Mouse (Mus musculus): Measurements from ENCODE around the gene Olfr15. TPM values are rescaled to one million over a fixed set of nuclear protein-coding genes. Genes with fewer than 3 reads are reported as not detected.

Gene Olfr15
- total and polyA plus RNA-seq, 3 experiments: 0.11 TPM; not detected in 2

GRCm38 (mm10) chr16:3829727-3830126 is 951 bp upstream of the Olfr15 start:
- Histone ChIP-seq H3K36me3 (replicated peaks) (no peaks in the 10 kb centered on the region), H3K4me1 (ENCODE audit: insufficient read depth, low read depth, low read length) (no peaks in the 10 kb centered on the region), H3K27me3 (ENCODE audit: insufficient read depth, low read length) (no peaks in the 10 kb centered on the region; the same call in 1 of the 2 replicates), H3K9me3 (replicated peaks) (no peaks in the 10 kb centered on the region), H3K4me3 (ENCODE audit: low read depth, low read length) (no peak overlapping the region)
- no peak for ATAC-seq (ENCODE audit: extremely low read depth, insufficient number of reproducible peaks, low FRiP score, poor library complexity, severe bottlenecking)
- DNase-seq (ENCODE audit: low spot score): no peak
- TF ChIP-seq TAL1 (conservative IDR thresholded peaks at IDR 0.05; ENCODE audit: low read depth, low read length) (no peak), GATA1 (IDR thresholded peaks at IDR 0.05; ENCODE audit: borderline replicate concordance, low read length) (no peak), POLR2AphosphoS5 (IDR thresholded peaks at IDR 0.05; ENCODE audit: insufficient replicate concordance, low read depth, low read length) (no peak), CTCF (IDR thresholded peaks at IDR 0.05; ENCODE audit: low read depth, low read length) (no peak), GATA2 (IDR thresholded peaks at IDR 0.05; ENCODE audit: borderline replicate concordance, low read depth, low read length) (no peak)

DNA sequence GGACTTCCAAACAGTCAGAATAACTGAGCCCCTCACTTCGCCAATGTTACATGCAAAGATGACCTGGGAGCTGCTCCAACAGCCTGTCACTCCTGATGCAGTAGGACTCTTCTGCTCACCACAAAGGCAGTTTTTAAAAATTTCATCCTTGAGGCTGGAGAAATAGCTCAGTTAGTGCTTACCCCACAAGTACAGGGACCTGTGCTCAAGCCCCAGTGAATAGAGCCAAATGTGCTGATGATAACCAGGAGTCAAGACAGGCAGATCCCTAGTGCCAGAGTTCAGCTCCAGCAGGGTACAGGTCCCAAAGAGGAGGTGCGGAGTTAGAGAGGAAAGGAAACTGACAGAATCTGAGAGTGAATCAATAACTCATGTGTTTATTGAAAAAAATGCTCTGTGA is 4.8 kb downstream of the Olfr15 start:
- TF ChIP-seq POLR2AphosphoS5 (IDR thresholded peaks at IDR 0.05; ENCODE audit: insufficient replicate concordance, low read depth, low read length): no peak
- no peak for TF ChIP-seq GATA2 (IDR thresholded peaks at IDR 0.05; ENCODE audit: borderline replicate concordance, low read depth, low read length)
- TF ChIP-seq GATA1 (IDR thresholded peaks at IDR 0.05; ENCODE audit: borderline replicate concordance, low read length): no peak
- TF ChIP-seq TAL1 (conservative IDR thresholded peaks at IDR 0.05; ENCODE audit: low read depth, low read length): no peak
- no peak for TF ChIP-seq CTCF (IDR thresholded peaks at IDR 0.05; ENCODE audit: low read depth, low read length)
- H3K4me3 ChIP-seq (ENCODE audit: low read depth, low read length): no peak overlapping the region
- no peaks in the 10 kb centered on the region for H3K9me3 ChIP-seq (replicated peaks)
- H3K36me3 ChIP-seq (replicated peaks): no peaks in the 10 kb centered on the region
- H3K4me1 ChIP-seq (ENCODE audit: insufficient read depth, low read depth, low read length): no peaks in the 10 kb centered on the region
- no peak for DNase-seq (ENCODE audit: low spot score)
- H3K27me3 ChIP-seq (ENCODE audit: insufficient read depth, low read length): peaks cover 13% of the 10 kb centered on the region
- no peak for ATAC-seq (ENCODE audit: extremely low read depth, insufficient number of reproducible peaks, low FRiP score, poor library complexity, severe bottlenecking)

DNA sequence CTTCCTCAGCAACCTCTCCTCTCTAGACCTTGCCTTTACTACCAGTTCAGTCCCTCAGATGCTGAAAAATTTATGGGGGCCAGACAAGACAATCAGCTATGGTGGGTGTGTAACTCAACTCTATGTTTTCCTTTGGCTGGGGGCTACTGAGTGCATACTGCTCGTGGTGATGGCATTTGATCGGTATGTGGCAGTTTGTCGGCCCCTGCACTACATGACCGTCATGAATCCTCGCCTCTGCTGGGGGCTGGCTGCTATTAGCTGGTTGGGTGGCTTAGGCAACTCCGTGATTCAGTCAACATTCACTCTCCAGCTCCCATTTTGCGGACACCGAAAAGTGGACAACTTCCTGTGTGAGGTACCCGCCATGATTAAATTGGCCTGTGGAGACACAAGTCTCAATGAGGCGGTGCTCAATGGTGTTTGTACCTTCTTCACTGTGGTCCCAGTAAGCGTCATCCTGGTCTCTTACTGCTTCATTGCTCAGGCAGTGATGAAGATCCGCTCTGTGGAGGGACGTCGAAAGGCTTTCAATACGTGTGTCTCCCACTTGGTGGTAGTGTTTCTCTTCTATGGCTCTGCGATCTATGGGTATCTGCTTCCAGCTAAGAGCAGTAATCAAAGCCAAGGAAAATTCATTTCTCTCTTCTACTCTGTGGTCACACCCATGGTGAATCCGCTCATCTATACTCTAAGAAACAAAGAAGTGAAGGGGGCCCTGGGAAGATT is 8.6 kb downstream of the Olfr15 start:
- Histone ChIP-seq H3K27me3 (ENCODE audit: insufficient read depth, low read length) (peaks cover 16% of the 10 kb centered on the region), H3K4me3 (ENCODE audit: low read depth, low read length) (no peak overlapping the region), H3K4me1 (ENCODE audit: insufficient read depth, low read depth, low read length) (peaks cover 4% of the 10 kb centered on the region), H3K9me3 (replicated peaks) (no peaks in the 10 kb centered on the region), H3K36me3 (replicated peaks) (no peaks in the 10 kb centered on the region)
- ATAC-seq (ENCODE audit: extremely low read depth, insufficient number of reproducible peaks, low FRiP score, poor library complexity, severe bottlenecking) (no peak), DNase-seq (ENCODE audit: low spot score) (no peak)
- TF ChIP-seq CTCF (IDR thresholded peaks at IDR 0.05; ENCODE audit: low read depth, low read length) (no peak), GATA2 (IDR thresholded peaks at IDR 0.05; ENCODE audit: borderline replicate concordance, low read depth, low read length) (no peak), POLR2AphosphoS5 (IDR thresholded peaks at IDR 0.05; ENCODE audit: insufficient replicate concordance, low read depth, low read length) (no peak), GATA1 (IDR thresholded peaks at IDR 0.05; ENCODE audit: borderline replicate concordance, low read length) (no peak), TAL1 (conservative IDR thresholded peaks at IDR 0.05; ENCODE audit: low read depth, low read length) (no peak)

GRCm38 (mm10) chr16:3842989-3843388 is 12.3 kb downstream of the Olfr15 start:
- Histone ChIP-seq H3K9me3 (replicated peaks) (no peaks in the 10 kb centered on the region), H3K27me3 (ENCODE audit: insufficient read depth, low read length) (peaks cover 13% of the 10 kb centered on the region; the same call in 1 of the 2 replicates), H3K4me1 (ENCODE audit: insufficient read depth, low read depth, low read length) (peaks cover 22% of the 10 kb centered on the region), H3K36me3 (replicated peaks) (no peaks in the 10 kb centered on the region), H3K4me3 (ENCODE audit: low read depth, low read length) (no peak overlapping the region)
- no peak for TF ChIP-seq TAL1 (conservative IDR thresholded peaks at IDR 0.05; ENCODE audit: low read depth, low read length)
- no peak for TF ChIP-seq GATA1 (IDR thresholded peaks at IDR 0.05; ENCODE audit: borderline replicate concordance, low read length)
- TF ChIP-seq GATA2 (IDR thresholded peaks at IDR 0.05; ENCODE audit: borderline replicate concordance, low read depth, low read length): no peak
- no peak for TF ChIP-seq POLR2AphosphoS5 (IDR thresholded peaks at IDR 0.05; ENCODE audit: insufficient replicate concordance, low read depth, low read length)
- no peak for TF ChIP-seq CTCF (IDR thresholded peaks at IDR 0.05; ENCODE audit: low read depth, low read length)
- ATAC-seq (ENCODE audit: extremely low read depth, insufficient number of reproducible peaks, low FRiP score, poor library complexity, severe bottlenecking): no peak
- no peak for DNase-seq (ENCODE audit: low spot score)

GRCm38 (mm10) chr16:3843796-3844195 is 13.1 kb downstream of the Olfr15 start:
- peaks cover 11% of the 10 kb centered on the region; the same call in 1 of the 2 replicates for H3K27me3 ChIP-seq (ENCODE audit: insufficient read depth, low read length)
- DNase-seq (ENCODE audit: low spot score) (no peak), ATAC-seq (ENCODE audit: extremely low read depth, insufficient number of reproducible peaks, low FRiP score, poor library complexity, severe bottlenecking) (no peak)
- H3K36me3 ChIP-seq (replicated peaks): no peaks in the 10 kb centered on the region
- TF ChIP-seq CTCF (IDR thresholded peaks at IDR 0.05; ENCODE audit: low read depth, low read length) (no peak), GATA2 (IDR thresholded peaks at IDR 0.05; ENCODE audit: borderline replicate concordance, low read depth, low read length) (no peak), POLR2AphosphoS5 (IDR thresholded peaks at IDR 0.05; ENCODE audit: insufficient replicate concordance, low read depth, low read length) (no peak), TAL1 (conservative IDR thresholded peaks at IDR 0.05; ENCODE audit: low read depth, low read length) (no peak), GATA1 (IDR thresholded peaks at IDR 0.05; ENCODE audit: borderline replicate concordance, low read length) (no peak)
- no peaks in the 10 kb centered on the region for H3K9me3 ChIP-seq (replicated peaks)
- H3K4me3 ChIP-seq (ENCODE audit: low read depth, low read length): no peak overlapping the region
- H3K4me1 ChIP-seq (ENCODE audit: insufficient read depth, low read depth, low read length): peaks cover 24% of the 10 kb centered on the region

DNA sequence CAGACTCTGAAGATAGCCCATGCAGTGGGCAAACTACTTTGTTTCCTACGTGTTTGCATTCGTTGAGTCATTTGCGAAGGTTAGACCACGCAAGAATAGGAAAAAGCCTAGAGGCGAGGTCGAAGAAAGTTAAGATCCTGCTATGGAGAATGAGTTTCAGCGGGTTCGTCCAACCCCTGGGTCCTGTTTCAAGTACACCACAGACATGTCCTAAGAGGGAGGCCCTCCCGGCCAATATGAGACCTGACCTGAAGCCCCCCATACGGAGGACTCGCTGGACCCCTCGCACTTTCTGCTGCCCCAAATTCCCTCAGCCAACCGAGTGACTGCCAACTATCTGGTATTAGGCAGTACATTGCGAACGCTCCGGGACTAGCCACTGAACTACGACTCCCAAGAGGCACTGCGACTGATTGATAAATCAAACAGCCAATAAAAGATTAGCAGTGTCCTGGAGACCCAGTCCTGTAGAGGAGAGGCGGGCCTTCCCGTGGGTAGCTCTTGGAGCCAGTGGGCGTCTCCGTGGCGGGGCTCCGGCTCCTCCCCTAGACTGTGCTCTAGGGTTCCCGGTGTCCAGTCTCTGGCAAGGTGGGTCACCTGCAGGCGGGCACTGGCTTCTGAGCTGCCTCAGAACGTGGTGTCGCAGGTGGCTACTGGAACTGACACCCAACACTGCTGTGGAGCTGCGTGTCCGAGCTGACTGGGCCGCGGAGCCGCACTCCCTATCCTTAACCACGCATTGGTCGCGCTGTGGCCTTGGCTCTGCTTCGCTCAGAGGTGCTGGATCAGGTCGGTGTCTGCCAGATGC is 16.2 kb downstream of the Olfr15 start, which contains the start of gene Zfp174:
Gene Zfp174, plus strand, starts transcription at position 558 of the 808 bp plus-strand sequence.
- peaks cover 6% of the 10 kb centered on the region; the same call in 1 of the 2 replicates for H3K27me3 ChIP-seq (ENCODE audit: insufficient read depth, low read length)
- TF ChIP-seq CTCF (IDR thresholded peaks at IDR 0.05; ENCODE audit: low read depth, low read length) (no peak), POLR2AphosphoS5 (IDR thresholded peaks at IDR 0.05; ENCODE audit: insufficient replicate concordance, low read depth, low read length) (no peak)
- DNase-seq (ENCODE audit: low spot score) (peak; percentile 98), ATAC-seq (ENCODE audit: extremely low read depth, insufficient number of reproducible peaks, low FRiP score, poor library complexity, severe bottlenecking) (peak; percentile 100)
- H3K36me3 ChIP-seq (replicated peaks): no peaks in the 10 kb centered on the region
- peaks cover 24% of the 10 kb centered on the region for H3K4me1 ChIP-seq (ENCODE audit: insufficient read depth, low read depth, low read length)
- H3K4me3 ChIP-seq (ENCODE audit: low read depth, low read length): peak within 1 kb of the TSS; percentile 92
- H3K9me3 ChIP-seq (replicated peaks): no peaks in the 10 kb centered on the region

Data from G1E (cell line).